Mouse (Mus musculus): ENCODE data around the gene Cope.

Gene Cope

GRCm38 (mm10) chr8:70302358-70302890 is at the start of gene Cope, which contains the start of gene Ddx49:
Gene Cope (plus strand): TSS chr8:70302518.
Gene Ddx49 (minus strand): TSS chr8:70302489.
- peak; percentile 81 to 86 for DNase-seq

- no peak for DNase-seq
These were observed 47.7 kb upstream of the Cope start for GRCm38 (mm10) chr8:70254628-70255027.

GRCm38 (mm10) chr8:70257456-70257855 is 44.9 kb upstream of the Cope start:
- DNase-seq, result no peak

- no peak for DNase-seq
These were observed 43.7 kb upstream of the Cope start for GRCm38 (mm10) chr8:70258600-70258999.

GRCm38 (mm10) chr8:70259043-70259442 is 43.3 kb upstream of the Cope start:
- DNase-seq, result no peak

- DNase-seq, result no peak
These were observed 34.6 kb upstream of the Cope start for GRCm38 (mm10) chr8:70267674-70268073.

- no peak for DNase-seq
These were observed 34.0 kb upstream of the Cope start for GRCm38 (mm10) chr8:70268311-70268710.

GRCm38 (mm10) chr8:70268799-70269565 is 33.3 kb upstream of the Cope start:
- DNase-seq, result no peak

- DNase-seq, result no peak
These were observed 29.4 kb upstream of the Cope start for GRCm38 (mm10) chr8:70272949-70273348.

- no peak for DNase-seq
These were observed 28.0 kb upstream of the Cope start for GRCm38 (mm10) chr8:70274350-70274749.

- DNase-seq, result no peak
These were observed 25.8 kb upstream of the Cope start for GRCm38 (mm10) chr8:70276476-70276875.

GRCm38 (mm10) chr8:70278175-70278574 is 24.1 kb upstream of the Cope start:
- DNase-seq, result no peak

GRCm38 (mm10) chr8:70279266-70279665 is 23.1 kb upstream of the Cope start:
- DNase-seq, result no peak

- DNase-seq, result no peak
These were observed 21.3 kb upstream of the Cope start for GRCm38 (mm10) chr8:70281001-70281400.

- DNase-seq, result peak; percentile 85 to 91
These were observed 19.6 kb upstream of the Cope start, which contains the start of gene Homer3 for GRCm38 (mm10) chr8:70282603-70283135. Gene Homer3 (plus strand): TSS chr8:70282827.

- peak in 1 of 2 experiments; percentile 18 for DNase-seq
These were observed 18.9 kb upstream of the Cope start for GRCm38 (mm10) chr8:70283136-70284077.

GRCm38 (mm10) chr8:70284421-70284820 is 17.9 kb upstream of the Cope start:
- no peak for DNase-seq

GRCm38 (mm10) chr8:70285304-70285703 is 17.0 kb upstream of the Cope start:
- no peak for DNase-seq

- no peak for DNase-seq
These were observed 15.6 kb upstream of the Cope start for GRCm38 (mm10) chr8:70286737-70287136.

GRCm38 (mm10) chr8:70293988-70294405 is 8.3 kb upstream of the Cope start:
- no peak for DNase-seq

GRCm38 (mm10) chr8:70300881-70301280 is 1.4 kb upstream of the Cope start:
- no peak for DNase-seq

GRCm38 (mm10) chr8:70302901-70303300 is 583 bp downstream of the Cope start:
- no peak for DNase-seq

GRCm38 (mm10) chr8:70309311-70309710 is 7.0 kb downstream of the Cope start:
- DNase-seq, result no peak
